24 mouse cellular contexts compared by ENCODE assay signal in genomic region chr3:47469860-47470259, GRCm38 (mm10).
DNase-seq lines count a peak whose midpoint lies in the region; ATAC-seq and TF ChIP-seq lines count a peak whose summit lies in the region.
"Had no signal": no experiment of that assay in that cellular context is flagged by ENCODE, and none has a peak within 500 bp of the region (broad histone marks: within the 10 kb centered on the region; RNA-seq: fewer than 3 reads in every experiment).

No protein-coding gene starts in this region.

- H3K4me1 ChIP-seq in lung, embryonic 14.5 days (ENCODE audit: insufficient read depth) = no peaks in the 10 kb centered on the region
- no peaks in the 10 kb centered on the region for H3K4me1 ChIP-seq in lung, postnatal 0 days (ENCODE audit: insufficient read depth, low read depth, low read length)
- no peaks in the 10 kb centered on the region for H3K4me1 ChIP-seq in stomach, embryonic 15.5 days
- no peaks in the 10 kb centered on the region for H3K4me1 ChIP-seq in forebrain, embryonic 13.5 days
- H3K4me1 ChIP-seq: embryonic facial prominence, embryonic 10.5 days; embryonic facial prominence, embryonic 12.5 days had no signal

- WGBS in lung, embryonic 14.5 days = 7% methylated on average over 2 of the region's 2 CpGs
- 3% methylated on average over 2 of the region's 2 CpGs for WGBS in lung, postnatal 0 days
- 11% methylated on average over 2 of the region's 2 CpGs for WGBS in stomach, embryonic 15.5 days
- WGBS in forebrain, embryonic 13.5 days = 43% methylated on average over 2 of the region's 2 CpGs

- H3K27me3 ChIP-seq in lung, embryonic 14.5 days (ENCODE audit: insufficient read depth, low read length) = no peaks in the 10 kb centered on the region
- no peaks in the 10 kb centered on the region for H3K27me3 ChIP-seq in lung, postnatal 0 days (replicated peaks; ENCODE audit: insufficient read depth, low read length)
- no peaks in the 10 kb centered on the region for H3K27me3 ChIP-seq in stomach, embryonic 15.5 days (replicated peaks)
- no peaks in the 10 kb centered on the region for H3K27me3 ChIP-seq in forebrain, embryonic 13.5 days
- H3K27me3 ChIP-seq: CH12.LX; embryonic facial prominence, embryonic 12.5 days; Patski had no signal

- H3K4me3 ChIP-seq in lung, embryonic 14.5 days (ENCODE audit: low read depth, low read length) = no peak overlapping the region
- H3K4me3 ChIP-seq in lung, postnatal 0 days (ENCODE audit: low read depth, low read length) = no peak overlapping the region
- no peak overlapping the region for H3K4me3 ChIP-seq in stomach, embryonic 15.5 days (replicated peaks)
- no peak overlapping the region for H3K4me3 ChIP-seq in forebrain, embryonic 13.5 days
- H3K4me3 ChIP-seq: embryonic facial prominence, embryonic 10.5 days; embryonic facial prominence, embryonic 12.5 days had no signal

- H3K4me2 ChIP-seq in lung, embryonic 14.5 days = no peak overlapping the region
- no peak overlapping the region for H3K4me2 ChIP-seq in lung, postnatal 0 days (replicated peaks; ENCODE audit: low read depth, low read length)
- H3K4me2 ChIP-seq in stomach, embryonic 15.5 days = no peak overlapping the region
- no peak overlapping the region for H3K4me2 ChIP-seq in forebrain, embryonic 13.5 days
- H3K4me2 ChIP-seq: embryonic facial prominence, embryonic 12.5 days had no signal

- DNase-seq in lung, embryonic 14.5 days = peak; percentile 17
- DNase-seq in lung, postnatal 14 days = no peak
- peak; percentile 26 for DNase-seq in lung, postnatal 0 days (ENCODE audit: low spot score)
- no peak for DNase-seq in lung, postnatal 25 days (ENCODE audit: low spot score)
- DNase-seq: adrenal gland, adult 8-10 months; adrenal gland, postnatal 14 days; adrenal gland, postnatal 36 days; B cell, adult 2 months; cerebellum, adult 11-12 months; cerebellum, adult 2 months; cerebellum, adult 9-10 months; cerebellum, postnatal 10 days; cerebellum, postnatal 25 days had no signal

- no peaks in the 10 kb centered on the region for H3K36me3 ChIP-seq in lung, embryonic 14.5 days (ENCODE audit: insufficient read depth)
- no peaks in the 10 kb centered on the region for H3K36me3 ChIP-seq in lung, postnatal 0 days (ENCODE audit: insufficient read depth, low read length)
- H3K36me3 ChIP-seq in stomach, embryonic 15.5 days = no peaks in the 10 kb centered on the region
- H3K36me3 ChIP-seq in forebrain, embryonic 13.5 days (ENCODE audit: poor library complexity, severe bottlenecking) = no peaks in the 10 kb centered on the region
- H3K36me3 ChIP-seq: embryonic facial prominence, embryonic 10.5 days; embryonic facial prominence, embryonic 12.5 days; G1E had no signal

- no peak for ATAC-seq in lung, embryonic 14.5 days (ENCODE audit: insufficient read depth)
- no peak for ATAC-seq in lung, postnatal 0 days
- peak; percentile 47; the same call in 1 of the 2 replicates for ATAC-seq in stomach, embryonic 15.5 days (ENCODE audit: insufficient read depth, low FRiP score, low read depth)
- ATAC-seq in forebrain, embryonic 13.5 days = no peak
- ATAC-seq: activated CD4-positive, CD25-positive, alpha-beta regulatory T cell, adult 4 months; CD4-positive, CD25-positive, alpha-beta regulatory T cell, adult 4 months; forebrain, embryonic 14.5 days; forebrain, embryonic 16.5 days; Patski had no signal

- no peak overlapping the region for H3K27ac ChIP-seq in lung, embryonic 14.5 days (ENCODE audit: low read depth)
- no peak overlapping the region for H3K27ac ChIP-seq in lung, postnatal 0 days (ENCODE audit: low read length)
- no peak overlapping the region for H3K27ac ChIP-seq in stomach, embryonic 15.5 days
- H3K27ac ChIP-seq in forebrain, embryonic 13.5 days = no peak overlapping the region
- H3K27ac ChIP-seq: embryonic facial prominence, embryonic 10.5 days; embryonic facial prominence, embryonic 12.5 days had no signal

- no peaks in the 10 kb centered on the region for H3K9me3 ChIP-seq in lung, embryonic 14.5 days (ENCODE audit: low read depth, low read length)
- no peaks in the 10 kb centered on the region for H3K9me3 ChIP-seq in lung, postnatal 0 days (ENCODE audit: low read length)
- no peaks in the 10 kb centered on the region for H3K9me3 ChIP-seq in stomach, embryonic 15.5 days
- H3K9me3 ChIP-seq in forebrain, embryonic 13.5 days (replicated peaks) = no peaks in the 10 kb centered on the region
- H3K9me3 ChIP-seq: embryonic facial prominence, embryonic 10.5 days; embryonic facial prominence, embryonic 12.5 days had no signal

- TF ChIP-seq CTCF in lung, embryonic 14.5 days (IDR thresholded peaks at IDR 0.05; ENCODE audit: low read depth) = no peak
- TF ChIP-seq CTCF in lung, postnatal 0 days (IDR thresholded peaks at IDR 0.05) = no peak

- H3K9ac ChIP-seq in lung, embryonic 14.5 days = no peak overlapping the region
- no peak overlapping the region for H3K9ac ChIP-seq in lung, postnatal 0 days (replicated peaks; ENCODE audit: low read depth)
- no peak overlapping the region for H3K9ac ChIP-seq in stomach, embryonic 15.5 days
- no peak overlapping the region for H3K9ac ChIP-seq in forebrain, embryonic 13.5 days
- H3K9ac ChIP-seq: embryonic facial prominence, embryonic 12.5 days had no signal

- no peak for TF ChIP-seq EP300 in lung, postnatal 0 days (IDR thresholded peaks at IDR 0.05)

Comparison
In these comparisons a context has a peak if more than half of its experiments do, and no peak if none do; other contexts are left out.
1. DNase-seq: peak in lung, embryonic 14.5 days (single experiment) and lung, postnatal 0 days (single experiment); none in lung, postnatal 14 days (single experiment) and lung, postnatal 25 days (single experiment).